Mouse (Mus musculus) macrophage (primary cell): ENCODE data around the gene Hlcs. TPM values are rescaled to one million over a fixed set of nuclear protein-coding genes. Genes with fewer than 3 reads are reported as not detected.

Source experiments
- H3K27ac ChIP-seq: fragments of 350-480 bp; formaldehyde crosslinking; 2 replicates; pipeline ENCODE4 v1.9.0; 2021
- H3K36me3 ChIP-seq: fragments of 350-480 bp; formaldehyde crosslinking; 2 replicates; pipeline ENCODE4 v1.9.0; 2021; ENCODE audit errors: inconsistent target
- H3K4me3 ChIP-seq: fragments of 350-480 bp; formaldehyde crosslinking; 2 replicates; pipeline ENCODE4 v1.9.0; 2021; ENCODE audit errors: inconsistent target
- H3K79me2 ChIP-seq: fragments of 350-480 bp; formaldehyde crosslinking; 2 replicates; pipeline ENCODE4 v1.9.0; 2021; ENCODE audit errors: inconsistent target
- WGBS: methylation state at CpG from one replicate; pipeline ENCODE4 v1.1.7; 2026; ENCODE audit warnings: inconsistent platforms; ENCODE audit not compliant: missing documents; 5-methylcytosine and 5-hydroxymethylcytosine counted together
- polyA plus RNA-seq: library from polyadenylated mRNA; stranded (reverse); fragments of 250-400 nt; gene quantifications from 3 replicates; pipeline ENCODE4 v1.2.4, GENCODE M21; 2018; ENCODE audit warnings: inconsistent platforms

The Hlcs gene
- polyA plus RNA-seq, 1 experiment from 2014 or later = 5.2 TPM

DNA sequence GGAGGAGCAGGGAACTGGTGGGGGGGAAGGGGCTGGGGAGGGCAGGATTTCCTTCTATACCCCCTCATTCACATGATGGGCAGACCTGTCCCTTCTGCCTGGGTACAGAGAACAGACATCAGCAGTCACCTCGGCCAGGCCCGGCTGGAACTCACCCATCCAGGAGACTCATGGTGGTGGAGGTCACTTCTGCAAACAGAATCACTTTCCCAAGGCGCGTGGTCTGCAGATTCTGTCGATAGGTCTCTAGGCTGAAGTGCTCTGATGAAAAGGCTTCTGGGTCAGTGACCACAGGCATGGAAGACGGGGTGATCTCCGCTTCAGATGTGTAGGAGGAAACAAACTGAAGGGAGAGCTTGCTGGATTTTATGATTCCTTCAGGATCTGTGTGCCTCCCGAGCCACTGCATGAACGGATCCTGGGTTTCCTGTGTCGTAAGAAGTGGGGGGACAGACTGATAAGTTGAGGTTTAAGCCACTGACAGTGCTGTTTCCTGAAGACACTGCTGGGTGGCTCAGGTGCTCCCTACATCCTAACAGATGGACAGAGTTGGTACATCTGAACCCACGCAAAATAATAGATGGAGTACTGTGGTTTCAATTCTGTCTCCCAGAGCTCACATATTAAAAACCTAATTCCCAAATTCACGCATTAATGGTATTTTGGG is 82.3 kb downstream of the Hlcs start:
- no peak overlapping the region for H3K4me3 ChIP-seq
- 55% methylated on average over 12 of the region's 12 CpGs for WGBS
- no peaks in the 10 kb centered on the region for H3K79me2 ChIP-seq
- H3K36me3 ChIP-seq = no peaks in the 10 kb centered on the region
- no peak overlapping the region for H3K27ac ChIP-seq

DNA sequence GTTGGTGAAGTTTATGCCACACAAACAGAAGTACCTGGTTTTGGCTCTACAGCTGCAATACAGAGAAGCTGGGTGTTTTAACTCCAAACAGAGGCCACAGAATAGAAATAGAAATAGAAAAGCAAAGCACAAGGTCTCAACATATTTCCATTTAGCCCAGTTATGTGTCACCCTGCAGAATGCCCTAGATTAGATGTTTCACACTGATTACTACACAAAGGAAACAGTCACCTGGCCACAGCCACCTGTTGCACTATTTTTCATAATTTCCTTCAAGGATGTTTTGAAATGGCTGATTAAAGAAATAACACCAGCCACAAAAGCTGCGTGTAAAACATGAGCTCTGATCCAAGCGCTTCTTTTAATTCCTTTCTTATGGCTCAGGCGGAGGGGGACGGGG is 82.9 kb downstream of the Hlcs start:
- H3K79me2 ChIP-seq = no peaks in the 10 kb centered on the region
- H3K4me3 ChIP-seq = no peak overlapping the region
- H3K36me3 ChIP-seq = no peaks in the 10 kb centered on the region
- H3K27ac ChIP-seq = no peak overlapping the region
- WGBS = 92% methylated on average over 4 of the region's 4 CpGs

DNA sequence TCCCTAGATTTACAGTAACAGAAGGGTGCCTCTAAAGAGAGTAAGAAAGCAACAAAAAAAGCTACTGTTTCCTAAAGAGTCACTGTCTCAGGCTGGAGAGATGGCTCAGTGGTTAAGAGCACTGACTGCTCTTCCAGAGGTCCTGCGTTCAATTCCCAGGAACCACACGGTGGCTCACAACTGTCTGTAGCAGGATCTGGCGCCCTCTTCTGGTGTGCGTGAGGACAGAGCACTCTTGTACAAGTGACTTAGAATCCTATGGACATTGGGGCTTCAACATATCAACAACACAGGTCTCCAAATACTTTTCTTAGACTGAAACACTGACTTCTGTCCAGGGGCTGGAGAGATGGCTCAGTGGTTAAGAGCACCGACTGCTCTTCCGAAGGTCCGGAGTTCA is 83.5 kb downstream of the Hlcs start:
- Histone ChIP-seq H3K79me2 (no peaks in the 10 kb centered on the region), H3K36me3 (no peaks in the 10 kb centered on the region), H3K4me3 (no peak overlapping the region), H3K27ac (no peak overlapping the region)
- 97% methylated on average over 4 of the region's 7 CpGs for WGBS

DNA sequence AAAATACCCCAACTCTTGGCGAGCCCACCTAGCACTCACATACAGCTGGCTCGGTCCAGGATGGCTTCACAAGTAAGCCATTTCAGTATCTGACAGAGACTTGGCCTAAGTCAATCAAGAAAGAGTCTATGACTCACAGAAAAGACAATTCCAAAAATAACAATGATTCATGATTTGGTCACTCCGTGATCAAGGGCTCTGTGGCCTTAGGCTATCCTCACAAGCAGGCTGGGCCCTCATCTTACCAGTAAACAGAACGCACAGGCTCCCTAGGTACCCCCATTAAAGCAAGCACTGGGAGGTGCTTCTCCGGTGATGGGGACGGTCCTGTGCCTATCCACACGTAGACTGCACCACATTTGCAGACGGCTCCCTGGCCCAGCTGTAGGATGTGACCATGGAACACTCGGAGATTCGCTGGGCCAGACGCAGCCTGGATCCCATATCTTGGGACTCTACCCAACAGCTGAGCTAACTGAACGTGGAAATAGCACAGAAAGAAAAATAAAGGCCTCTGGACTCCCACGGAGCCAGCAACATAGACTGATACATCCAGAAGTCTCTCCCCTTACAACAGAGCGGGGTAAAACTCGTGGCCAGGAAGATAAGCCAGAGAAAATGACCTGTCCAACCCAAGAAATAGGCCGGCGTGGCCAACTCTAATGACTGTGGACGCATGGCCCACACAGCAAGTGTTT is 84.4 kb downstream of the Hlcs start:
- 90% methylated on average over 18 of the region's 18 CpGs for WGBS
- Histone ChIP-seq H3K27ac (peak overlapping the region; percentile 51), H3K4me3 (no peak overlapping the region), H3K36me3 (no peaks in the 10 kb centered on the region), H3K79me2 (no peaks in the 10 kb centered on the region)

DNA sequence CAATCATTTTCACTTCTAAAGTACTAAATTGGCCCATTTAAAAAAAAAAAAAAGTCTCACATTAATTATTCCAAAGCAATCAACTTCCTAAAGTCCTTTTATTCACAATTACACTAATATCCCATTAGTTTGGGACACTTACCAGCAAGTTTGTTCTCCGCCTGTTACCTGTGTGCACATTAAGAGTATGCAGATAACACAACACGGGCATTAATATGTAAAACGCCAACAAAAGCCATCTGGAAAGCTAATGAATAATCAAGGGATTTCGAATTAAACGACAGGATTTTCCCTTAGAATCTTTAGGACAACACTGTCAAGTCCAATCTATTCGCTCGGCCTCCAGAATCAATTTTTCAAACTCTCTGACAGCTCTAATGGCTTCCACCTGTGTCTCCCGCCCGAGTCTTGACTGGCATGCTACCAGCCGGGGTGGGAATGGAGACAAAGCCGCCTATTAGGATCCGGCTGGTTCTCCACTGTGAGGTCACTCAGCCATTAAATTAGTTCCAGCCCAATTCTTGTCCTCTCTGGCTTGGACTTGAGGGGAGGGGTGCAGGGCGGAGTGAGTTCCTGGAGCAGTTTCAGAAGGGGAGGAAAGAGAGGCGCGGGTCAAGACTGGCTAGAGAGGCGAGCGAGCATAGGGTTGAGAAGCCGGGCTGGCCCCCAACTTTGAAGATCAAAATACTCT is 85.9 kb downstream of the Hlcs start:
- Histone ChIP-seq H3K27ac (no peak overlapping the region), H3K4me3 (no peak overlapping the region), H3K79me2 (no peaks in the 10 kb centered on the region), H3K36me3 (no peaks in the 10 kb centered on the region)
- WGBS = 92% methylated on average over 17 of the region's 18 CpGs

DNA sequence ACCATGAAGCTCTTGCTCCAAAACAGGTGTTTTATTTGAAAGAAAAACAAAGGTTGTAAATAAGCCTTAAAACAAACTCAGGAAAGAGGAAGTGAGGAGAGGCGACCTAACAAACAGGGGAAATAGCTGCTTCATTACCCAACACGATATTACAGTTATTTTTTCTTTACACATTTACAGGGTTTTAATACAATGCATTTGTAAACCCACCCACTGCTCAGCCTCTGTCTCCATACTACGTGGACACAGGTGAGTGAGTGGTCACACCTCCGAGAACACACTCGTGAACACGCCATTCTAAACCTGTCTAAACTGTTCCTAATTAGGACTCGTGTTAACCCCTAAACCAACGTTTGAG is 90.0 kb downstream of the Hlcs start:
- 21% methylated on average over 8 of the region's 8 CpGs for WGBS
- H3K27ac ChIP-seq = peak overlapping the region; percentile 70
- H3K36me3 ChIP-seq = no peaks in the 10 kb centered on the region
- no peaks in the 10 kb centered on the region for H3K79me2 ChIP-seq
- peak overlapping the region; percentile 23; the same call in 1 of the 2 replicates for H3K4me3 ChIP-seq

DNA sequence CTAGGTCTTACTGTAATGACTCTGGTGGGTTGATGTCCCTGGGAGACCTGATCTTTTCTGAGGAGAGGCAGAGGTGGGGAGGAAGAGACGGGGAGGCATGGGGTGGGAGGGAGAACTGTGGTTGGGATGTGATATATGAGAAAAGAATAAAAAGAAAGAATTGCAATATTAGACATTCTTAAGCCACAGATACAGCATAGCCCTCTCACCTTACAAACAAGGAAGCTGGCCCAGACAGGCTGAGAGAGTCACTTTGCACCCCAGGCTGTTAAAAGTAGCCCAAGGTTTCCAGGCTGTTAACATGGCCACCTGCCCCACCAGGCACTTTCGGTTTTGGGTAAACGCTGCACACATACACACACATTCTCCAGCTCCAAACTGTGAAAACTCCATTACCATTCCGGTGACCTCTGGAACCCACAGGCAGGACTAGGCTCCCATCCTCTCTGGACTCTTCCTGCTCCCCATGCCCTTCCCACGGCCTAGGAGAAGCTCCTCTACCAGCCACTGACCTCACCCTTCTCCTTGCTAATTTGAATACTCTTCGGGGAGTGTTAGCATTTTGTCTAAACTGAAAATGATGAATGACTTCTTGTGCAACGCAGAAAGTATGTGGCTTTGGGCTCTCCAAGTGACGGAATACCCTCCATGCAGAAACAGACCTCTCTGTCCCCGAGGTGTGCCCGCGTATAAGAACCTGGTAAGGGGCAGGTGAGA is 90.6 kb downstream of the Hlcs start:
- H3K27ac ChIP-seq = peak overlapping the region; percentile 70
- WGBS = 8% methylated on average over 11 of the region's 11 CpGs
- no peaks in the 10 kb centered on the region for H3K36me3 ChIP-seq
- H3K79me2 ChIP-seq = no peaks in the 10 kb centered on the region
- peak overlapping the region; percentile 23; the same call in 1 of the 2 replicates for H3K4me3 ChIP-seq

DNA sequence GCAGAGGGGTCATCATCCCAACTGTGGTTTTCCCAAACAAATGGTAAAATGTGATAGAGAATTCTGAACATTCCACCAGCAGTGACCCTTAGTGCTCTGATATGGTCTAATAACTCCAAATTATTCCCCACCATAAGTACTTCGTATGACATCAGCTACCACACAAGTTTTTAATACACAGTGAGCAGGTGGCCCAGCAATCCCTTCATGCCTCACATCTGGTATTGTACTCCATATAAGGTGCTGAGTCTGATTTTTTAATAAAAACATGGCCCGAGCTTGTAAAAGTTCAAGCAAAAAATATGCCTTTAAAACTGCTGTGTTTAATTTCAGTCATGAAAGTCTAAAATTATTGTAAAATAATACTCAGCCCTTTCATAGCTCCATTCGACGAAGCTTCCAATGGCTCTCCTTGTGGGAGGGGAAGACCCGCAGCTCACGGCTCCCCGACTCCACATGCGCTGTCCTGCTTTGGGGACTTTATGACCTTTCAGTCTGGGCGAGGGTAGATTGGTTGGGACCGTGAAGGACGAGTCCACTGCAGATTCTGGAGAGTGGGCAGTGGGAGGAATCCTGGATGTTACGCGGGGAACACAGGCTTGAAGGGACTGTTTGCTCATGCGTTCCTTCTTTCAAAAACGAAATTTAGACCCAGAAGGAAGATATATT is 102.5 kb downstream of the Hlcs start:
- WGBS = 96% methylated on average over 9 of the region's 15 CpGs
- Histone ChIP-seq H3K4me3 (no peak overlapping the region), H3K36me3 (no peaks in the 10 kb centered on the region), H3K27ac (no peak overlapping the region), H3K79me2 (no peaks in the 10 kb centered on the region)

DNA sequence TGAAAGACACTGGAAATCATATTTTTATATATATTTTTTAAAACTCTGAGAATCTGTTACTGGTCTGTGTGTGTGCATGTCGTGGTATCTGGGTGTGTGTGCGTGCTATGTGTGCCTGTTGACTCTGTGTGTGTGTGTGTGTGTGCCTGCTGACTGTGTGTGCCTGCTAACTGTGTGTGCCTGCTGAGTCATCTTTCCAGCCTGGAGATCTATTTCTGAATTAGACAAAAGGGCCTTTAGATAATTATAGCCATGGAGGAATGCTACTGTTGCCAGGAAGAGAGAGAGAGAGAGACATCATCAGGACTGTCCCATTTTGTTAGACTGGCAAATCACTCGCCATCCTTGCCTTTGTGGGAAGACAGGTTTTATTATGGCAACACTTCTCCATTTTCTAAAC is 103.7 kb downstream of the Hlcs start:
- H3K79me2 ChIP-seq = no peaks in the 10 kb centered on the region
- 79% methylated on average over 3 of the region's 3 CpGs for WGBS
- H3K27ac ChIP-seq = no peak overlapping the region

DNA sequence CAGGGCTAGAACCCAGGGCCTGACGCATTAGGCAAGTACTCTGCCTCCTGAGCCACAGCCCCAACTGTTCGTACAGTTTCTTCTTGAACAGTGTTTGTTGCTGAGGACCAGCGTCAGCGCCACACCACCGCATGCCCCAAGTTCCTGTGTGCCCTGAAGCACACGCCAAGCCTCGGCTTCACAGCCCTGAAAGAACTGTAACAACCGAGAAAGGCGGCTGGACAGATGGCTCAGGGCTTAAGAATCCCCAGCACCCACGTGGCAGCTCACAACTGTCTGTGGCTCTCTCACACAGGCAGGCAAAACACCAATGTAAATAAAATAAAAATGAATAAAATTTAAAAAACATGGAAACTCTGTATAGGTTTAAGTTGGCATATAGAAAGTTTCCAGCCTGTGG is 104.5 kb downstream of the Hlcs start:
- Histone ChIP-seq H3K79me2 (no peaks in the 10 kb centered on the region), H3K4me3 (no peak overlapping the region), H3K27ac (no peak overlapping the region), H3K36me3 (no peaks in the 10 kb centered on the region)
- WGBS = 98% methylated on average over 10 of the region's 10 CpGs

More for the DNA sequence above, 103.7 kb downstream of the Hlcs start:
- H3K4me3 ChIP-seq = no peak overlapping the region
- no peaks in the 10 kb centered on the region for H3K36me3 ChIP-seq

DNA sequence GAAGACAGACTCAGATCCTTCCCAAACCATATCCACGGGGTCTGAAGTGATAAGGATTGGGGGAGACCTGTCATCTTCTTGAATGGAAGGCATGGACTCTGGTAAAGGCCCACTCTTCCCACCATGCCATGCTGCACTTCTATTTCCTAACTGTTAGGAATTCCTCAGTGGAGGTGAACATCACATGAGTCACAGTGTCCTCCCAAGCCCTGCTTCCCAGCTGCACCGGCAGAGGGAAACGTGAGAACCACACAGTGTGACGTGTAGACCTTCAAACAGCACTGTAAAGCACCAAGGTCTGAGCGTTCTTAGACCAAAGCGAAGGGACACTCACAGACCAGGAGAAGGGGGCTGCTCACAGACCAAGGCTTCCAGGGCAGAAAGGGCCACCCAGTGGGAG is 105.2 kb downstream of the Hlcs start:
- WGBS = 94% methylated on average over 6 of the region's 6 CpGs
- no peaks in the 10 kb centered on the region for H3K36me3 ChIP-seq
- H3K4me3 ChIP-seq = no peak overlapping the region
- no peak overlapping the region for H3K27ac ChIP-seq
- no peaks in the 10 kb centered on the region for H3K79me2 ChIP-seq

DNA sequence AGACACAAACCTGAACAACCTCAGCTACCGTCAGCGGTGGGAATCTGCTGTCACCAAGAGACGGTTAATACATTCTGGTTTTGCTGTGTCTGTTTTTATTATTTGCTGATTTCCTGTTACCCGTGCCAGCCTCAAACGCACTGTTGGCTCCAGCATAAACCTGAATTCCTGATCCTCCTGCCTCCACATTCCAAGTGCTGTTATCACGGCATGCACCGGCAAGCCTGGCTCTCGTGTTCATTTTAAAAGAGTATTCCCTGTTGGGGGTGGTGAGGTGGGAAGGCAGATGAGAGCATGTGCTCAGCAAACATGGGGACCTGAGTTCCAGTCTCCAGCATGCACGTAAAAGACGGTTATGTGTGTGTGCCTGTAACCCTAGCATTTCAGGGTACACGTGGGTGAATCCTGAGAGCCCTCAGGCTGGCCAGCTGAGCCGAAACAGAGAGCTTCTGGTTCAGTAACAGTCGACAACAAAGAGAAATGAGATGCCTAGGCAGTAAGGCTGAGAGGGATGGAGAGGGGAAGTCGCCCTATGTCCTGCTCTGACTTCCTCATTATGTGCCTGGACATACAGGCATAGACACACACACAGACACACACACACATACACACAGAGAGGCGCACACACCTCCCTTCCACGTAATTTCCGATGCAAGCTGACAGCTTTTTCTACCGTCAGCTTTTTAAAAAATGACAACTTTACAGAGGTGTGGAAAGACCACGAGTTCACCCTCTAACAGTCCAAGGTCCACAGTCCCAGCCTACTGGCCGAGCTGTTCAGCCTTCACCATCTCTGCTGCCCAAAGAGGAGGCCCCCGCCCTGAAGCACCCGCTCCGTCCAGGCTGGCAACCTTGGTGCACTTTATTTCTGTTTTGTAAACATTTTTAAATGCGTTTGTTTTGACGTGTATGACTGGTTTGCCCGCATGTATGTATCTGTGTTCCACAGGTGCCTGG is 107.6 kb downstream of the Hlcs start:
- H3K36me3 ChIP-seq = no peaks in the 10 kb centered on the region
- WGBS = 74% methylated on average over 24 of the region's 26 CpGs
- no peaks in the 10 kb centered on the region for H3K79me2 ChIP-seq
- H3K27ac ChIP-seq = no peak overlapping the region
- H3K4me3 ChIP-seq = no peak overlapping the region

DNA sequence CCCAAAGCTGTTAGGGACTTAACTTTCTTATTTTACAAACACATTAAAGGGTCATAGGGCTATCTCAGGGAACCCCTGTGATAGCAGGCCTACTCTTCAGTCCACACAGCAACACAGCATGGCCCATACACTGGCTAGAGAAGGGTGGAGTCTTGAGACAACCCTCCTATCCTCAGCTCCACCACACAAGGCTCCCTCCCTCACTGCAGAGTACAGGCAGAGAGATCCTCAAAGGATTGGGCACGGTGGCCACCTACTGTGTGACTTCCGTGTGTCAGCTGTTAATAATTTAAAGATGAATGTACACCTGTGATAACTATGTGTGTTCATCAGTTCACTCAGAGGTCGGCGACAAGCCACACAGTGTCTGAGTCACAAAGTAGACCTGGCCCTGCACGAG is 112.0 kb downstream of the Hlcs start:
- H3K79me2 ChIP-seq = no peaks in the 10 kb centered on the region
- no peaks in the 10 kb centered on the region for H3K36me3 ChIP-seq
- H3K4me3 ChIP-seq = no peak overlapping the region
- WGBS = 89% methylated on average over 5 of the region's 5 CpGs
- H3K27ac ChIP-seq = no peak overlapping the region
